Mouse (Mus musculus) induced T-regulatory cell, adult 2 months (primary cell): ENCODE results near the gene Dnmbp.

Experiments used
- DNase-seq: peaks from one replicate; pipeline ENCODE4 v3.0.0-alpha.2; 2012; ENCODE audit warnings: low read depth

The Dnmbp gene

DNA sequence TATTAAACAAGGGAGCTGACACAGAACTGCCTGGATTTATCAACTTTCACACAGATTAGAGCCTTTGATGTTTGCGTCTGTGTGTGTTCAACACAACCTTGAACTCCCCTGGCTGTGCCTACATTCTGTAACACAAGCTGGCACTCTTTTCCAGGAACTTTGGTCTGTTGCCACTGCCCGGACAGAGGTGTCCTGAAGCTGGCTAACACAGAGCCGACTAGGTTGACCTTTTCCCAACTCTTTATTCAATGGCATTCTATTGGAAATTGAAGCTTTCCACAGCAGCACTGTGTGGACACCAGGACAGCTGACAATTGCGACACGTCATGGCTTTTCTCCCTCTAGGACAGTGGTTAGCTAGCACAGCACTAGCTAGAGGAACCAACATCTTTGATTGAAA is 142.8 kb downstream of the Dnmbp start:
- DNase-seq: no peak
